Mouse (Mus musculus) ZHBTc4 (cell line): ENCODE measurements around the gene Fmod.

ENCODE experiments used
- DNase-seq: peaks from one replicate; pipeline ENCODE4 v3.0.0-alpha.2; 2011; ENCODE audit warnings: low read depth, low spot score

Fmod gene

DNA sequence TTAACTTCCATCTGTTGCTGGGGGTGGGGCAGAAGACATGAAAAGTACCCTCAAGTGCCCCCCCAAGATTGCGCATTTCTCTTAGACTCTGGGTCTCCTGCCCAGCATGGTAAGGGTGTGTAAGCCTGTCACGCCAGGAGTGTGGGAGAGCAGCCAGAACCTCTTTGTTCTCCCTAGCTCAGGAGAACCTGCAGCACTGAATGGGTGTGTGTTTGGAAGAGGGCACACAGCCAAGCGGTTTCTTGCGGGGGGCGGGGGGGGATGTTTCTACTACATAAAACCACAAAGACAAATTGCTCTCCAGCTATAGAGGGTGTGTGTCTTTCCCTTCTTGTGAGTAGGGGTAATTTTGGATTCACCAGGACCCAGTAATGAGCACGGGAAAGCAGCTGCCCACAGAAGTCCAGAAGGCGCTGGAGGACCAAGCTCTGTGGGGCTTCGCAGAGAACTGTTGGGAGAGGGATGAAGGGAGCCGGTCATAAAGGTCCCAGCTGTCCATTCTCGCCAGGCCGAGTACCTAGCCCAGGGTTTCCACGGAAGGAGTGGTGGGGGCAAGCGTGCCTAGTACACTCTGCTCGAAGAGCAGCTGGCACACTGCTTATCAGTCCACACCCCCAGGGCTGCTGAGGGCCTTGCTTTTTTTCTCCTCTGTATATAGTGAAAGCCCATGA is 59.3 kb downstream of the Fmod start:
- no peak for DNase-seq

GRCm38 (mm10) chr1:134097080-134097855 is 60.2 kb downstream of the Fmod start:
- no peak for DNase-seq
